Mouse (Mus musculus): ENCODE data around the gene Cxcl16.

DNA sequence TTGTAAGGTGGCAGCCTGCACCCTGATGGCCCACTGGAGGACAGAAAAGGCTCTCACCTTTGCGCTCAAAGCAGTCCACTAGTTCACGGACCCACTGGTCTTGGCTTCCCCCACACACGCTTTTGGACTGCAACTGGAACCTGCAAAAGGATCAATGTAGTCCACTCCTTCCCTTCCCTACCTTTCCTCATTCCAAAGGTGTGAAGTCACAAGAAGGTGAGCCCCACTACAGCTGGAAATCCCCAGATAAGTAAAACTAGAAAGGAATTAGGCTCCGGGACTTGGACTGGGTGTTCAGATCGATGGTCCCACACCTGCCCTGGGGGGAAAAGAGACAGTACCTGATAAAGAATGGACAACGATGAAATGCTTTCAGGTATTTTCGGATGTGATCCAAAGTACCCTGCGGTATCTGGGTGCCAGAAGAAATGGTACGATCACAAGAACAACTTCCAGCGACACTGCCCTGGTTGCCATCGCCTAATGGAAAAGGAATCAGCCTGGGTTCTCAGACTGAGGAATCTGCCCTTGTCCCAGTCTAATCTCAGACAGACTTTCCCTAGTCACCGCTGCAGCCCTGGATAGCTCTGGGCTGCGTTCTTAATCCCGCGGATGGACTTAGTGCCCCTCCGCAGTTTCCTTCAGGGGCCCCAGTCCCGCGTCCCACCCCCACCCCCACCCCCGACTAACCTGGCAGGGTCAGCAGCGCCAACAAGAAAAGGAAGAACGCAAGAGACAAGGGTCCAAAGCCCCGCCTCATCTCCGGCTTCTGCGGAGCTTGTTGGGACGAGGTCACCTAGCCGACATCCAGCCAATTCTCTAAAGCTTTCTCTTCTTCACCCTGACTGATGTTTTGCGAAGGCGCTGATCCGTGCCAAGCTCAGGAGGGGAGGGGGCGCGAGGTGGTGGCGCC lies 840 bp downstream of the Cxcl16 start, which contains the start of gene Zmynd15:
- no peak for TF ChIP-seq TCF12 (IDR thresholded peaks at IDR 0.05; ENCODE audit: insufficient read depth, poor library complexity, severe bottlenecking)
- no peak for TF ChIP-seq MYOD1 (IDR thresholded peaks at IDR 0.05; ENCODE audit: control insufficient read depth in 1 of 3, insufficient read length in 2 of 3, low read depth in 2 of 3)
- no peak for TF ChIP-seq POLR2A (IDR thresholded peaks at IDR 0.05; ENCODE audit: insufficient read length, low read depth)
- no peak for TF ChIP-seq POLR2AphosphoS2 (IDR thresholded peaks at IDR 0.05; ENCODE audit: insufficient read length, low read depth)
- no peak for TF ChIP-seq E2F4 (IDR thresholded peaks at IDR 0.05; ENCODE audit: insufficient read depth)
- no peak for TF ChIP-seq MAX (IDR thresholded peaks at IDR 0.05; ENCODE audit: low read depth)
